Mouse (Mus musculus) embryonic fibroblast, embryonic 13.5 days (primary cell): ENCODE measurements around the gene Angptl6. TPM values are rescaled to one million over a fixed set of nuclear protein-coding genes. Genes with fewer than 3 reads are reported as not detected.
A peak's percentile ranks its signal among the peaks of the same experiment; 100 is the strongest.

Source experiments
- H3K27ac ChIP-seq: 2 replicates; pipeline ENCODE4 v1.5.1; 2012; ENCODE audit warnings: low read length, control low read depth, inconsistent platforms; ENCODE audit not compliant: insufficient read depth
- H3K4me1 ChIP-seq: 2 replicates; pipeline ENCODE4 v1.6.1; 2011; ENCODE audit warnings: low read length; ENCODE audit not compliant: control insufficient read depth, insufficient read depth
- H3K4me3 ChIP-seq: 2 replicates; pipeline ENCODE4 v1.5.1; 2011; ENCODE audit warnings: mild to moderate bottlenecking, control low read depth, low read length; ENCODE audit not compliant: insufficient read depth
- CTCF ChIP-seq: IDR thresholded peaks from 2 replicates; pipeline ENCODE4 v1.5.1; 2011; ENCODE audit warnings: mild to moderate bottlenecking, control low read depth, low read length, moderate library complexity, borderline replicate concordance; ENCODE audit not compliant: insufficient read depth
- POLR2A ChIP-seq: IDR thresholded peaks from 2 replicates; pipeline ENCODE4 v1.6.1; 2011; ENCODE audit warnings: low read depth, mild to moderate bottlenecking, control low read depth, low read length, moderate library complexity
- polyA plus RNA-seq: library from polyadenylated mRNA; stranded (reverse); fragments of >200 nt; gene quantifications from 2 replicates; pipeline ENCODE4 v1.2.4, GENCODE M21; 2011; ENCODE audit warnings: low read depth; ENCODE audit not compliant: missing spikeins, insufficient read length

Angptl6 gene
- polyA plus RNA-seq, 1 experiment = 4.9 TPM

GRCm38 (mm10) chr9:20894629-20895028 is 15.1 kb upstream of the Angptl6 start:
- H3K27ac ChIP-seq = no peak overlapping the region
- TF ChIP-seq CTCF (no peak), POLR2A (no peak)
- H3K4me1 ChIP-seq = peaks cover 13% of the 10 kb centered on the region
- no peak overlapping the region for H3K4me3 ChIP-seq

GRCm38 (mm10) chr9:20893590-20894343 is 14.2 kb upstream of the Angptl6 start:
- Histone ChIP-seq H3K4me1 (peaks cover 14% of the 10 kb centered on the region), H3K4me3 (no peak overlapping the region), H3K27ac (no peak overlapping the region)
- TF ChIP-seq CTCF (no peak), POLR2A (peak; percentile 26; the same call in 1 of the 2 replicates)

GRCm38 (mm10) chr9:20893069-20893468 is 13.5 kb upstream of the Angptl6 start:
- no peak overlapping the region for H3K4me3 ChIP-seq
- TF ChIP-seq POLR2A = peak; percentile 52; the same call in 1 of the 2 replicates
- TF ChIP-seq CTCF = no peak
- peaks cover 14% of the 10 kb centered on the region for H3K4me1 ChIP-seq
- H3K27ac ChIP-seq = no peak overlapping the region

GRCm38 (mm10) chr9:20892104-20892653 is 12.7 kb upstream of the Angptl6 start:
- no peak for TF ChIP-seq CTCF
- peak; percentile 47 for TF ChIP-seq POLR2A
- no peak overlapping the region for H3K27ac ChIP-seq

GRCm38 (mm10) chr9:20891339-20892103 is 12.0 kb upstream of the Angptl6 start:
- peaks cover 10% of the 10 kb centered on the region for H3K4me1 ChIP-seq
- H3K4me3 ChIP-seq = no peak overlapping the region
- TF ChIP-seq POLR2A (no peak), CTCF (no peak)
- H3K27ac ChIP-seq = no peak overlapping the region

More at GRCm38 (mm10) chr9:20892104-20892653, 12.7 kb upstream of the Angptl6 start:
- peaks cover 14% of the 10 kb centered on the region for H3K4me1 ChIP-seq
- no peak overlapping the region for H3K4me3 ChIP-seq

GRCm38 (mm10) chr9:20890411-20890810 is 10.9 kb upstream of the Angptl6 start:
- TF ChIP-seq POLR2A (no peak), CTCF (no peak)
- Histone ChIP-seq H3K4me3 (no peak overlapping the region), H3K27ac (no peak overlapping the region), H3K4me1 (peaks cover 10% of the 10 kb centered on the region)

- H3K4me3 ChIP-seq = peak overlapping the region; percentile 87
- peaks cover 10% of the 10 kb centered on the region for H3K4me1 ChIP-seq
- TF ChIP-seq POLR2A (no peak), CTCF (no peak)
- no peak overlapping the region for H3K27ac ChIP-seq
Measured at GRCm38 (mm10) chr9:20889185-20890141, 9.9 kb upstream of the Angptl6 start.

GRCm38 (mm10) chr9:20888386-20888765 is 8.8 kb upstream of the Angptl6 start:
- Histone ChIP-seq H3K4me3 (peak overlapping the region; percentile 87), H3K4me1 (peaks cover 10% of the 10 kb centered on the region), H3K27ac (0 out of 2 replicates have a peak overlapping the region, but pooled peaks have one; percentile 4)
- TF ChIP-seq CTCF (no peak), POLR2A (no peak)
